Mouse (Mus musculus) heart, embryonic 11.5 days (tissue): ENCODE data around the gene Cdc42. TPM values are rescaled to one million over a fixed set of nuclear protein-coding genes. Genes with fewer than 3 reads are reported as not detected.

Experiments used
- ATAC-seq: fragments of 200-750 bp; cut with Nextera tagmentation; replicated peaks from 2 replicates; pipeline ENCODE4 v1.8.0; 2017; ENCODE audit warnings: moderate library complexity; ENCODE audit not compliant: insufficient number of reproducible peaks, low FRiP score, low TSS enrichment
- H3K27ac ChIP-seq: fragments of 300-500 bp; sonication (generic); 2 replicates; pipeline ENCODE4 v1.5.1; 2014; ENCODE audit warnings: mild to moderate bottlenecking, low read depth, low read length
- H3K27me3 ChIP-seq: fragments of 300-500 bp; sonication (generic); 2 replicates; pipeline ENCODE4 v1.6.1; 2014; ENCODE audit warnings: mild to moderate bottlenecking, low read length, mixed read lengths; ENCODE audit not compliant: control insufficient read depth, insufficient read depth
- H3K36me3 ChIP-seq: fragments of 300-500 bp; sonication (generic); 2 replicates; pipeline ENCODE4 v1.6.1; 2014; ENCODE audit warnings: mild to moderate bottlenecking, low read length, moderate library complexity, mixed read lengths; ENCODE audit not compliant: control insufficient read depth, insufficient read depth
- H3K4me1 ChIP-seq: fragments of 300-500 bp; sonication (generic); 2 replicates; pipeline ENCODE4 v1.6.1; 2014; ENCODE audit warnings: low read length; ENCODE audit not compliant: control insufficient read depth, insufficient read depth
- H3K4me2 ChIP-seq: fragments of 300-500 bp; sonication (generic); 2 replicates; pipeline ENCODE4 v1.6.1; 2014; ENCODE audit warnings: mild to moderate bottlenecking, moderate library complexity
- H3K4me3 ChIP-seq: fragments of 300-500 bp; sonication (generic); 2 replicates; pipeline ENCODE4 v1.5.1; 2014; ENCODE audit warnings: low read depth, low read length
- H3K9ac ChIP-seq: fragments of 300-500 bp; sonication (generic); 2 replicates; pipeline ENCODE4 v1.6.1; 2014; ENCODE audit warnings: mild to moderate bottlenecking, low read depth, low read length, moderate library complexity
- H3K9me3 ChIP-seq: fragments of 300-500 bp; sonication (generic); replicated peaks from 2 replicates; pipeline ENCODE4 v1.6.1; 2016; ENCODE audit warnings: low read length; ENCODE audit not compliant: control insufficient read depth
- WGBS: fragments of 180-500 bp; shearing (Covaris S2); extraction: QIAGEN DNeasy Blood & Tissue Kit; methylation state at CpG from one replicate; pipeline ENCODE4 v1.1.7; 2014; ENCODE audit not compliant: insufficient replicate concordance; 5-methylcytosine and 5-hydroxymethylcytosine counted together
- polyA plus RNA-seq: library from polyadenylated mRNA; unstranded; fragments of >200 nt; fragmentation: Nextera tagmentation; extraction: Ambion mirVana; gene quantifications from 2 replicates; pipeline ENCODE4 v1.2.1, GENCODE M21; 2014

Gene Cdc42
- polyA plus RNA-seq, 1 experiment from 2014 or later: 525 TPM

GRCm38 (mm10) chr4:137300227-137300626, 57.3 kb downstream of the Cdc42 start:
- H3K27me3 ChIP-seq: no peaks in the 10 kb centered on the region
- H3K4me2 ChIP-seq: no peak overlapping the region
- ATAC-seq: no peak
- H3K36me3 ChIP-seq: no peaks in the 10 kb centered on the region
- H3K27ac ChIP-seq: no peak overlapping the region
- no peaks in the 10 kb centered on the region for H3K9me3 ChIP-seq
- H3K4me3 ChIP-seq: no peak overlapping the region
- H3K4me1 ChIP-seq: no peaks in the 10 kb centered on the region
- WGBS: 92% methylated on average over 13 of the region's 13 CpGs
- H3K9ac ChIP-seq: no peak overlapping the region

DNA sequence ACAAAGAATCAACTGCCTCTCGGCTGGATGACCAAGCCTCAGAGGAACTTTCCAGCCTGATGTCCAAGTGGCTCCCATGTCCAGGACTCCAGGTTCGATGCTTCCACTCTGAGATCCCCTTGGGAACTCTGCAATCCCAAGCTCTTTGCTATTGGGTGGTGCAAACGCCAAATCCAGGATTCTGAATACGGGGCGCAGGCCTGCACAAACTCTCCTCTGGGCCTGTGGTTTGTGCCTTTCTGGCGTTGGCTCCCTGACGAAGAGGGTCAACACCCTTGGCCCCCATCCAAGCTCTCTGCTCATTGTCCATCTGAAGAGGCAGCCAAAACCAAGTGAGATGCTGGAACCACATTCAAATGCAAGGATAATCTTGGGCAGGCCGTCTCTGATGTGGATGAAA, 59.1 kb downstream of the Cdc42 start:
- Histone ChIP-seq H3K36me3 (no peaks in the 10 kb centered on the region), H3K9ac (no peak overlapping the region), H3K4me3 (no peak overlapping the region), H3K4me1 (no peaks in the 10 kb centered on the region), H3K4me2 (no peak overlapping the region), H3K27ac (no peak overlapping the region), H3K27me3 (no peaks in the 10 kb centered on the region), H3K9me3 (no peaks in the 10 kb centered on the region)
- ATAC-seq: no peak
- WGBS: 73% methylated on average over 8 of the region's 8 CpGs

DNA sequence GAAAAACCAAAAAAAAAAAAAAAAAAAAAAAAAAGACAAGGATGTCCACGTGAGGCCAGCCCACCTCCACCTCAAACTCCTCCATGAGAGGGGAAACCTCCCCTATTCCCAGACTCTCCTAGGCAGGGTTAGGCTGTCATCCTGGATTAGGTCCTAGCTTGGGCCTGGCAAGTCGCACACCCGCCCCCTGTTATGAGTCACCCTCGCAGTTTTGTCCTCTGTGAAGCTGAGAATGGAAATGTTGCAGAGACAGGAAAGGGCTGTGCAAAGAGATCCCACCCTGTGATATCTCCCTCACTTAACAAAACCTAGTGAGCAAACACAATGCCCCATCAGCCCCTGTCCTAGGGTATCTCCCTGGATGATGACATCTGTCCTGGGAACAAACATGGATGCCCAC, 59.9 kb downstream of the Cdc42 start:
- Histone ChIP-seq H3K4me2 (no peak overlapping the region), H3K27me3 (no peaks in the 10 kb centered on the region), H3K4me1 (no peaks in the 10 kb centered on the region), H3K27ac (no peak overlapping the region), H3K4me3 (no peak overlapping the region), H3K9ac (no peak overlapping the region), H3K9me3 (no peaks in the 10 kb centered on the region), H3K36me3 (no peaks in the 10 kb centered on the region)
- no peak for ATAC-seq
- 55% methylated on average over 4 of the region's 4 CpGs for WGBS

DNA sequence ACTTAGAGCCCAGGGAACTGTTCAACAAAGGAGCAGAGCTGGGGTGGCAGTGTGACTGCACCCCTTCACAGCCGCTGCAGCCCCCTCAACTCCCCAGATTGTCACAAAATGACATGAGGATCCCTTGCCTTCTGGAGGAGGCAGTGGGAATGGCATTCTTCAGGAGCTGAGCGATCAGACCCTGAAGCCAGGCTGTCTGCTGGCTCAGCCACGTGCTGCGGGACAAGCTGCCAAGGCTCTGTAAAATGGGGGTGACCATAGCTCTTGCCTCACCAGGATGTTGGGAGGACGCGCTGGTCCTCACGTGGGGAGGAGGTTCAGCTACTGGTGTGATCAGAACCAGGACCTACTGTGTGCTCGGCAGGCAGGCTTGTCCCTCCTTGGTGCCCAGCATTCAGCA, 62.6 kb downstream of the Cdc42 start:
- Histone ChIP-seq H3K27ac (no peak overlapping the region), H3K4me1 (no peaks in the 10 kb centered on the region), H3K9ac (no peak overlapping the region), H3K9me3 (no peaks in the 10 kb centered on the region), H3K27me3 (no peaks in the 10 kb centered on the region; the same call in 1 of the 2 replicates), H3K4me2 (no peak overlapping the region), H3K36me3 (no peaks in the 10 kb centered on the region), H3K4me3 (no peak overlapping the region)
- no peak for ATAC-seq
- WGBS: 84% methylated on average over 8 of the region's 8 CpGs

DNA sequence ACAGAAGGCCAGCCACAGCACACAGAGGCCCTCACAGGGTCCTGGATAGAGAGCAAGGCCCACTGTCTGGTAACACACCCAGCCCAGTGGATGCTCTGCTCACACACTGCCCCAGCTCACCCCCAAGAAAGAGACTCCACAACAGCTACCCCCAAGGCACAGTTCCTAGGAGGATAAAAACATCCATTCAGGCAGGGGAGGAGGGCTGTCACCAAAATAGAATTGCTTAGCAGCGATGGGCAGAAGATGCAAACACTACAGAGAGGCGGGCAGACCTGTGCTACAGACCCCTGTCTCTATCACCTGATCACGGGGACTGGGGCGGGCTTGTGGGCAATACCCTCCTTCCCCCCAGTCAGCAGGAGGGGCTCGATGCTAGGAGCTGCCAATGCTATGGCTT, 63.0 kb downstream of the Cdc42 start:
- Histone ChIP-seq H3K9ac (no peak overlapping the region), H3K4me3 (no peak overlapping the region), H3K4me2 (no peak overlapping the region), H3K27me3 (no peaks in the 10 kb centered on the region; the same call in 1 of the 2 replicates), H3K9me3 (no peaks in the 10 kb centered on the region), H3K27ac (no peak overlapping the region), H3K36me3 (no peaks in the 10 kb centered on the region), H3K4me1 (no peaks in the 10 kb centered on the region)
- WGBS: 60% methylated on average over 5 of the region's 5 CpGs
- ATAC-seq: no peak

GRCm38 (mm10) chr4:137294032-137294431, 63.5 kb downstream of the Cdc42 start:
- no peak for ATAC-seq
- H3K4me2 ChIP-seq: no peak overlapping the region
- H3K36me3 ChIP-seq: no peaks in the 10 kb centered on the region
- no peak overlapping the region for H3K4me3 ChIP-seq
- 76% methylated on average over 7 of the region's 7 CpGs for WGBS
- H3K9ac ChIP-seq: no peak overlapping the region
- no peaks in the 10 kb centered on the region for H3K4me1 ChIP-seq
- H3K9me3 ChIP-seq: no peaks in the 10 kb centered on the region
- H3K27me3 ChIP-seq: no peaks in the 10 kb centered on the region; the same call in 1 of the 2 replicates
- H3K27ac ChIP-seq: no peak overlapping the region

GRCm38 (mm10) chr4:137292625-137293024, 64.9 kb downstream of the Cdc42 start:
- no peaks in the 10 kb centered on the region for H3K4me1 ChIP-seq
- no peaks in the 10 kb centered on the region for H3K36me3 ChIP-seq
- 76% methylated on average over 7 of the region's 7 CpGs for WGBS
- H3K9me3 ChIP-seq: no peaks in the 10 kb centered on the region
- no peak overlapping the region for H3K4me2 ChIP-seq
- ATAC-seq: no peak
- no peak overlapping the region for H3K4me3 ChIP-seq
- H3K27ac ChIP-seq: no peak overlapping the region
- H3K27me3 ChIP-seq: no peaks in the 10 kb centered on the region; the same call in 1 of the 2 replicates
- no peak overlapping the region for H3K9ac ChIP-seq

DNA sequence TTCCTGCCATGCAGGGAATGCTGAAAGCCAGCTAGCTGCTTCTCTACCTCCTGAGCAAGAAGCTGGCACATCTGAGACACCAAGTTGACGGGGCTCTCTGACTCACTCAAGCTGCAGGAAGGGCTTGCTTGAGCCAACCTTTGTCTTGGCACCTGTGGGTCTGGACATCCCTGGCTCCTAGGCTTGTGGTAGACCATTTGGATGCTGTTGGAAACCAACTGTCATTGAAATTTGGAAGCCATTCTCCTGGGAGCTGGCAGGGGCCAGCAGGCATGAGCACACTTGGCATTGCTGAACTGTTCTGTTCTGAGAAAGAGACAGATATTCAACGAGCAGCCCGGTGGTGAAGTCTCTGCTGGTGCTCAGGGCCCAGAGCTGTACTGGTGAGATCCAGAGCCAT, 67.3 kb downstream of the Cdc42 start:
- Histone ChIP-seq H3K9me3 (no peaks in the 10 kb centered on the region), H3K4me1 (no peaks in the 10 kb centered on the region), H3K4me2 (no peak overlapping the region), H3K27ac (no peak overlapping the region), H3K4me3 (no peak overlapping the region), H3K9ac (no peak overlapping the region), H3K27me3 (peaks cover 6% of the 10 kb centered on the region; the same call in 1 of the 2 replicates), H3K36me3 (no peaks in the 10 kb centered on the region)
- no peak for ATAC-seq
- 76% methylated on average over 3 of the region's 3 CpGs for WGBS

DNA sequence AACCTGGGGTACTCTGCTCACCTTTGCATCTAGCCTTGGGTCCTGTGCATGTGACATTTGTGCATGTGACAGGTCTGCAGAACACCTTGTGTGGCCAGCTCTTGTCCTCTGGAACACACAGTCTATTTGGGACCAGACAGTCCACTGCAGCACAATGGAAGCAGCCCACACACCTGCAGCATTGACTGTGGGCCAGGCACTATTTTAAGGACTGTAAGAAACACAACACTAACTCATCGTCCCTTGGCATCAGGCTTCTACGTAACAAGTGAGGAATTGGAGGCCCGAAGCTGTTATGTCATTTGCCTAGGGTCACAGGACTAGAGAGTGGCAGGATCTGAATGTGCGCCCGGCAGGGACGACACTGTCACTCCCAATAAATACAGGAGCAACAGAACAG, 67.8 kb downstream of the Cdc42 start:
- H3K27me3 ChIP-seq: peaks cover 9% of the 10 kb centered on the region; the same call in 1 of the 2 replicates
- H3K36me3 ChIP-seq: no peaks in the 10 kb centered on the region
- no peak overlapping the region for H3K4me2 ChIP-seq
- ATAC-seq: no peak
- H3K9ac ChIP-seq: no peak overlapping the region
- H3K4me3 ChIP-seq: no peak overlapping the region
- 80% methylated on average over 6 of the region's 6 CpGs for WGBS
- H3K27ac ChIP-seq: no peak overlapping the region
- H3K9me3 ChIP-seq: no peaks in the 10 kb centered on the region
- no peaks in the 10 kb centered on the region for H3K4me1 ChIP-seq
